ENCODE assay signal across 22 mouse cellular contexts in genomic region chr6:112684065-112684464, GRCm38 (mm10). TPM values are rescaled to one million over a fixed set of nuclear protein-coding genes. Genes with fewer than 3 reads are reported as not detected.
DNase-seq lines count a peak whose midpoint lies in the region; ATAC-seq and TF ChIP-seq lines count a peak whose summit lies in the region.
"Had no signal": no experiment of that assay in that cellular context is flagged by ENCODE, and none has a peak within 500 bp of the region (broad histone marks: within the 10 kb centered on the region; RNA-seq: fewer than 3 reads in every experiment).

No protein-coding gene starts in this region.

- TF ChIP-seq EP300 in ES-Bruce4 (IDR thresholded peaks at IDR 0.05; ENCODE audit: insufficient read depth, low read depth, low read length) = no peak
- TF ChIP-seq EP300 in liver, postnatal 0 days (IDR thresholded peaks at IDR 0.05; ENCODE audit: low read depth) = no peak

- peak overlapping the region; percentile 67; the same call in 1 of the 2 replicates for H3K27ac ChIP-seq in ES-Bruce4 (ENCODE audit: insufficient read depth, low read length)
- H3K27ac ChIP-seq in liver, adult 2 months (replicated peaks; ENCODE audit: insufficient read depth, low read depth, low read length) = no peak overlapping the region
- H3K27ac ChIP-seq in liver, postnatal 0 days (ENCODE audit: low read depth) = peak overlapping the region; percentile 52
- H3K27ac ChIP-seq: heart, embryonic 10.5 days; hindbrain, embryonic 15.5 days; intestine, embryonic 15.5 days; midbrain, embryonic 10.5 days; stomach, postnatal 0 days had no signal

- no peak for TF ChIP-seq POLR2A in ES-Bruce4 (IDR thresholded peaks at IDR 0.05; ENCODE audit: insufficient read depth, low read length)
- no peak for TF ChIP-seq POLR2A in liver, adult 2 months (IDR thresholded peaks at IDR 0.05; ENCODE audit: extremely low read depth, insufficient read depth, low read length)

- DNase-seq in NIH3T3 (ENCODE audit: low read depth) = peak; percentile 28
- DNase-seq in liver, adult 2 months (ENCODE audit: extremely low read depth, low read depth, low spot score) = peak; percentile 19
- DNase-seq in liver, postnatal 0 days = no peak
- DNase-seq in cerebellum, postnatal 36 days = no peak
- no peak for DNase-seq in spleen, adult 18-20 months
- DNase-seq in frontal cortex, postnatal 25 days (ENCODE audit: low spot score in 2 of 2) = no peak
- DNase-seq: adrenal gland, postnatal 36 days; B cell, adult 2 months; cerebellum, adult 2 months; kidney, adult 9 months; kidney, postnatal 36 days; lung, embryonic 14.5 days; lung, postnatal 4 days; retina, postnatal 1 day had no signal

- no peak overlapping the region for H3K4me3 ChIP-seq in ES-Bruce4 (ENCODE audit: low read depth, low read length)
- no peak overlapping the region for H3K4me3 ChIP-seq in liver, adult 2 months (ENCODE audit: insufficient read depth, low read depth, low read length)
- H3K4me3 ChIP-seq in liver, postnatal 0 days (ENCODE audit: low read depth, low read length) = no peak overlapping the region
- H3K4me3 ChIP-seq: erythroblast, embryonic 14.5 days; heart, embryonic 10.5 days; hindbrain, embryonic 15.5 days; intestine, embryonic 15.5 days; midbrain, embryonic 10.5 days had no signal

- peak; percentile 74 for ATAC-seq in liver, postnatal 0 days
- ATAC-seq: forebrain, embryonic 14.5 days; intestine, embryonic 15.5 days had no signal

- H3K4me2 ChIP-seq in liver, postnatal 0 days (ENCODE audit: low read depth, low read length) = no peak overlapping the region
- H3K4me2 ChIP-seq: hindbrain, embryonic 15.5 days; intestine, embryonic 15.5 days; lung, embryonic 14.5 days had no signal

- TF ChIP-seq CTCF in ES-Bruce4 (IDR thresholded peaks at IDR 0.05; ENCODE audit: low read depth, low read length) = no peak
- TF ChIP-seq CTCF in liver, adult 2 months (IDR thresholded peaks at IDR 0.05; ENCODE audit: low read depth, low read length) = no peak
- TF ChIP-seq CTCF in liver, postnatal 0 days (IDR thresholded peaks at IDR 0.05; ENCODE audit: low read depth) = no peak

- H3K27me3 ChIP-seq in ES-Bruce4 (ENCODE audit: control insufficient read depth, insufficient read depth, low read length, poor library complexity, severe bottlenecking) = no peaks in the 10 kb centered on the region
- H3K27me3 ChIP-seq in liver, adult 2 months (ENCODE audit: control insufficient read depth, insufficient read depth, low read length) = no peaks in the 10 kb centered on the region
- H3K27me3 ChIP-seq in liver, postnatal 0 days (ENCODE audit: insufficient read depth, low read length) = no peaks in the 10 kb centered on the region
- H3K27me3 ChIP-seq: hindbrain, embryonic 15.5 days; intestine, embryonic 15.5 days had no signal

- no peaks in the 10 kb centered on the region for H3K79me2 ChIP-seq in liver, adult 2 months (ENCODE audit: control insufficient read depth, insufficient read depth, low read length)

- peak overlapping the region; percentile 53; the same call in 1 of the 2 replicates for H3K9ac ChIP-seq in ES-Bruce4 (ENCODE audit: low read depth, poor library complexity, severe bottlenecking)
- H3K9ac ChIP-seq in liver, adult 2 months (ENCODE audit: low read depth, low read length) = no peak overlapping the region
- no peak overlapping the region for H3K9ac ChIP-seq in liver, postnatal 0 days (replicated peaks)
- H3K9ac ChIP-seq: hindbrain, embryonic 15.5 days; intestine, embryonic 15.5 days; lung, embryonic 14.5 days had no signal

- 86% methylated on average over 2 of the region's 2 CpGs for WGBS in liver, adult 2 months
- WGBS in liver, postnatal 0 days (ENCODE audit: insufficient replicate concordance) = 80% methylated on average over 2 of the region's 2 CpGs

- no peaks in the 10 kb centered on the region for H3K9me3 ChIP-seq in ES-Bruce4 (replicated peaks; ENCODE audit: control insufficient read depth, insufficient read depth, low read length, poor library complexity, severe bottlenecking)
- no peaks in the 10 kb centered on the region for H3K9me3 ChIP-seq in liver, postnatal 0 days (ENCODE audit: low read length)
- H3K9me3 ChIP-seq: heart, embryonic 10.5 days; hindbrain, embryonic 15.5 days; intestine, embryonic 15.5 days; midbrain, embryonic 10.5 days had no signal

- H3K36me3 ChIP-seq in ES-Bruce4 (ENCODE audit: control insufficient read depth, insufficient read depth, low read length, poor library complexity, severe bottlenecking) = peaks cover 25% of the 10 kb centered on the region
- H3K36me3 ChIP-seq in liver, adult 2 months (ENCODE audit: control insufficient read depth, insufficient read depth, low read length) = no peaks in the 10 kb centered on the region; the same call in 1 of the 2 replicates
- peaks cover 21% of the 10 kb centered on the region; the same call in 1 of the 2 replicates for H3K36me3 ChIP-seq in liver, postnatal 0 days (replicated peaks; ENCODE audit: insufficient read depth, low read length)
- H3K36me3 ChIP-seq: hindbrain, embryonic 15.5 days; intestine, embryonic 15.5 days had no signal

- H3K4me1 ChIP-seq in ES-Bruce4 (ENCODE audit: control insufficient read depth, insufficient read depth, low read length) = no peaks in the 10 kb centered on the region
- no peaks in the 10 kb centered on the region for H3K4me1 ChIP-seq in liver, adult 2 months (ENCODE audit: control insufficient read depth, insufficient read depth, low read length)
- H3K4me1 ChIP-seq in liver, postnatal 0 days (ENCODE audit: insufficient read depth) = peaks cover 3% of the 10 kb centered on the region; the same call in 1 of the 2 replicates
- H3K4me1 ChIP-seq: heart, embryonic 10.5 days; hindbrain, embryonic 15.5 days; intestine, embryonic 15.5 days; midbrain, embryonic 10.5 days had no signal

RNA-seq across cellular contexts. Expression of gene Rad18, which starts 12.4 kb away (rescaled TPM):
- 54.5 and 58.3 TPM in 2 replicates for polyA plus RNA-seq in ES-Bruce4 (2011; ENCODE audit: insufficient read depth, insufficient read length, low read depth, missing spikeins)
- total RNA-seq in liver, adult 2 months (2014; rRNA removed) = 1.2 and 1.5 TPM in 2 replicates
- polyA plus RNA-seq in liver, adult 2 months (2012; rRNA removed) = 0.33 and 0.36 TPM in 2 replicates
- polyA plus RNA-seq in liver, postnatal 0 days (2015; fragmentation: Nextera tagmentation; extraction: Ambion mirVana) = 11.8 and 14.4 TPM in 2 replicates

Comparison
In these comparisons a context has a peak if more than half of its experiments do, and no peak if none do; other contexts are left out.
1. DNase-seq: peak in NIH3T3 (single experiment) and liver, adult 2 months (single experiment); none in liver, postnatal 0 days (single experiment), cerebellum, postnatal 36 days (0 of 2), spleen, adult 18-20 months (0 of 2) and frontal cortex, postnatal 25 days (0 of 2).